Mouse (Mus musculus) lung, adult 2 months (tissue): ENCODE results near the gene BC037034.

Experiments used
- CTCF ChIP-seq: fragments of 200-500 bp; IDR thresholded peaks from 2 replicates; pipeline ENCODE4 v1.5.1; 2011; ENCODE audit warnings: mild to moderate bottlenecking, low read length, control low read depth; ENCODE audit not compliant: insufficient read depth
- POLR2A ChIP-seq: fragments of 200-500 bp; IDR thresholded peaks from 2 replicates; pipeline ENCODE4 v1.6.1; 2011; ENCODE audit warnings: low read depth, mild to moderate bottlenecking, control low read depth, low read length, borderline replicate concordance; ENCODE audit errors: extremely low read depth

GRCm38 (mm10) chr5:138260051-138260450, 3.8 kb downstream of the BC037034 start:
- no peak for TF ChIP-seq CTCF
- TF ChIP-seq POLR2A: no peak
